Mouse (Mus musculus) retina, adult 2 months (tissue): ENCODE results near the gene Iqsec2.
A peak's percentile ranks its signal among the peaks of the same experiment; 100 is the strongest.
"Not testable (repeated sequence)": the region's sequence is repeated elsewhere in the genome, so short reads cannot be mapped to it uniquely, and the experiment has no call there.

Experiments used
- DNase-seq: peaks from one replicate; pipeline ENCODE4 v3.0.0-alpha.2; 2012; ENCODE audit warnings: low read depth, low spot score

Gene Iqsec2

GRCm38 (mm10) chrX:152178843-152179545, 34.9 kb downstream of the Iqsec2 start:
- DNase-seq = no peak

GRCm38 (mm10) chrX:152179670-152180656, 35.9 kb downstream of the Iqsec2 start:
- no peak for DNase-seq

- DNase-seq = no peak
These were observed 43.1 kb downstream of the Iqsec2 start for GRCm38 (mm10) chrX:152187151-152187550.

- no peak for DNase-seq
These were observed 47.2 kb downstream of the Iqsec2 start for GRCm38 (mm10) chrX:152191266-152191665.

- DNase-seq = no peak
These were observed 54.0 kb downstream of the Iqsec2 start for GRCm38 (mm10) chrX:152197814-152198648.

GRCm38 (mm10) chrX:152201737-152202421, 57.8 kb downstream of the Iqsec2 start:
- DNase-seq = no peak

- DNase-seq = no peak
These were observed 58.5 kb downstream of the Iqsec2 start for GRCm38 (mm10) chrX:152202422-152203103.

- no peak for DNase-seq
These were observed 59.2 kb downstream of the Iqsec2 start for GRCm38 (mm10) chrX:152203247-152203646.

- no peak for DNase-seq
These were observed 61.4 kb downstream of the Iqsec2 start for GRCm38 (mm10) chrX:152205486-152205885.

GRCm38 (mm10) chrX:152214703-152215102, 70.6 kb downstream of the Iqsec2 start:
- DNase-seq = no peak

GRCm38 (mm10) chrX:152218529-152218928, 74.5 kb downstream of the Iqsec2 start:
- no peak for DNase-seq

GRCm38 (mm10) chrX:152221721-152222120, 77.7 kb downstream of the Iqsec2 start:
- no peak for DNase-seq

GRCm38 (mm10) chrX:152222226-152222625, 78.2 kb downstream of the Iqsec2 start:
- DNase-seq = no peak

GRCm38 (mm10) chrX:152223313-152223712, 79.2 kb downstream of the Iqsec2 start:
- DNase-seq = no peak

- no peak for DNase-seq
These were observed 80.2 kb downstream of the Iqsec2 start for GRCm38 (mm10) chrX:152224280-152224679.

- DNase-seq = peak; percentile 99
These were observed 89.0 kb downstream of the Iqsec2 start, which contains the start of gene Kdm5c for GRCm38 (mm10) chrX:152232781-152233763. Kdm5c (plus strand) TSS chrX:152233020.

GRCm38 (mm10) chrX:152234125-152234524, 90.1 kb downstream of the Iqsec2 start:
- DNase-seq = peak; percentile 9

- DNase-seq = no peak
These were observed 91.7 kb downstream of the Iqsec2 start for GRCm38 (mm10) chrX:152235758-152236157.

GRCm38 (mm10) chrX:152243140-152243539, 99.1 kb downstream of the Iqsec2 start:
- DNase-seq = not testable (repeated sequence)
